Mouse (Mus musculus): ENCODE results near the gene Vamp2. TPM values are rescaled to one million over a fixed set of nuclear protein-coding genes. Genes with fewer than 3 reads are reported as not detected.

Gene Vamp2
- polyA plus RNA-seq, 1 experiment from 2014 or later: 91.1 TPM

DNA sequence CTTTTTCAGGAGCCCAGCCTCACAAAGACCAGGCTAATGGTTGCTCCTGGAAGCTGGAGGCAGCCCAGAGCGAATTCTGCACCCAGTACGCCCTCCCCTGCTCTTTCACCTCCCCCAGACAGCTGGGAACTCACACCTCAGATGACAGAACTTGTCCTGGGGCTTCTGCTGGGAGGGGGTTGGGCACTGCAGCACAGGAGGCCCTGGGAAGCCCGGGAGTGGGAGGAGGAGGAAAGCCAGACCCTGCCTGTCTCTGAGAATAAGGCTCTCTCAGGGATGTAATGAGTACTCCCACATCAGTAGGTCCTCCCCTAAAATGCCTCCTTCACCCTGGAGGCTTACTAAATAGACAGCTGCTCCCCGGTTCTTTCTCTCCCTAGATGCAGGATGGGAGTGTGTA is 1.2 kb upstream of the Vamp2 start:
- Histone ChIP-seq H3K9me3 (replicated peaks; ENCODE audit: control insufficient read depth, low read length) (no peaks in the 10 kb centered on the region), H3K27me3 (ENCODE audit: control insufficient read depth, insufficient read depth, low read length) (no peaks in the 10 kb centered on the region), H3K9ac (ENCODE audit: low read length) (no peak overlapping the region), H3K4me2 (ENCODE audit: low read depth, low read length) (no peak overlapping the region), H3K4me1 (ENCODE audit: control insufficient read depth, insufficient read depth, low read length) (peaks cover 28% of the 10 kb centered on the region), H3K27ac (ENCODE audit: low read length) (peak overlapping the region; percentile 95), H3K4me3 (ENCODE audit: low read length) (no peak overlapping the region), H3K36me3 (ENCODE audit: control insufficient read depth, insufficient read depth) (peaks cover 15% of the 10 kb centered on the region)
- ATAC-seq (replicated peaks; ENCODE audit: extremely low read depth, insufficient read depth, low FRiP score): 0 out of 2 replicates have a peak, but pooled peaks have one; percentile 7
- WGBS: 39% methylated on average over 4 of the region's 4 CpGs

DNA sequence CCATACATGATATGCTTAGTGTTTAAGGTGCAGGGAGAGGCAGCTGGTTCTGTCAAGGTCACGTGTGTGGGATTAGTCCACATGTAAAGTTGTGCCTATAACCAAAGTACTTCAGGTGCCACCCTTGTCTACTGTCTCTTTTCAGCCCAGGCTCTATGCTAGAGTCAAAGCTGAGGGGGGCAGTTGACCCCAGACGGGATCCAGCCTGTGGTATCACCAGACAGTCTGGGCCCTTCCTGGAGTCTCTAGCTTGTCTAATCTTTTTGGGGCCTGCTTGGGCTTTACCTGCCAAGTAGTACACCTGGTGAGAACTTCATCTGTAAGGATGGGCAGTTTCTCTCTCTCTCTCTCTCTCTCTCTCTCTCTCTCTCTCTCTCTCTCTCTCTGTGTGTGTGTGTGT is 693 bp upstream of the Vamp2 start:
- H3K4me3 ChIP-seq (ENCODE audit: low read length): no peak overlapping the region; the same call in 1 of the 2 replicates
- H3K4me2 ChIP-seq (ENCODE audit: low read depth, low read length): peak overlapping the region; percentile 83; the same call in 1 of the 2 replicates
- peak overlapping the region; percentile 95 for H3K27ac ChIP-seq (ENCODE audit: low read length)

DNA sequence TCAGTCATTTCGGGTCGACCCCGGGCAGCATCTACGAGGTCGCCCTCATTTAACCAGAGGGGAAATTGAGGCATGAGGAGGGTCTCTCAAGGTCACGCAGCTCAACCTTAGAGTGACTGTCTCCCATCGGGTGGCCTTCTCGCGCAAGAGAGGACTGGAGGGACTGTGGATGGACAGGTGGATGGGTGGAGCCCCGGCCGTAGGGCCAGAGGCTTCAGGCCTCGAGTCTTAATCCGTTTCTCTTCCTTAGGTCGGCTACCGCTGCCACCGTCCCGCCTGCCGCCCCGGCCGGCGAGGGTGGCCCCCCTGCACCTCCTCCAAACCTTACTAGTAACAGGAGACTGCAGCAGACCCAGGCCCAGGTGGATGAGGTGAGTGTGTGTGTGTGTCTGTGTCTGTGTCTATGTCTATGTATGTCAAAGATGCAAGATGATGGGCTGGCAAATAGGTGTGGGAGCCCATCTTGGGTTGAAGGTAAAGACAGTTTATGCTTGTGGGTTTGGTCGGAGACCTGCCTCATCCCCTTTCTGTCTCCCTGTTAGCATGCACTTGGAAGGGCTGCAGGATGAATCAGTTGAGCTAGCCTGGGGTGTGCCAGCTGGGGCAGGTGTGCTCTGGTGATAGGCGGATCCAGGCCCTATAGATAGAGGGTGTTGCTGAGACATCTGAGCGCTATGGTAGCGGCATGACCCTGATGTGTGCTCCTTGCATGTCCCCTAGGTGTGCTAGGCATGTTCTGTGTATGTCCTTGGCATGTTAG is 746 bp downstream of the Vamp2 start:
- Histone ChIP-seq H3K4me2 (ENCODE audit: low read depth, low read length) (peak overlapping the region; percentile 83), H3K27me3 (ENCODE audit: control insufficient read depth, insufficient read depth, low read length) (no peaks in the 10 kb centered on the region), H3K9ac (ENCODE audit: low read length) (peak overlapping the region; percentile 98), H3K27ac (ENCODE audit: low read length) (peak overlapping the region; percentile 95), H3K36me3 (ENCODE audit: control insufficient read depth, insufficient read depth) (peaks cover 15% of the 10 kb centered on the region), H3K4me1 (ENCODE audit: control insufficient read depth, insufficient read depth, low read length) (peaks cover 28% of the 10 kb centered on the region), H3K9me3 (replicated peaks; ENCODE audit: control insufficient read depth, low read length) (no peaks in the 10 kb centered on the region), H3K4me3 (ENCODE audit: low read length) (peak overlapping the region; percentile 81)
- WGBS: 9% methylated on average over 25 of the region's 25 CpGs
- ATAC-seq (replicated peaks; ENCODE audit: extremely low read depth, insufficient read depth, low FRiP score): peak; percentile 15; the same call in 1 of the 2 replicates

More for the DNA sequence above, 693 bp upstream of the Vamp2 start:
- Histone ChIP-seq H3K27me3 (ENCODE audit: control insufficient read depth, insufficient read depth, low read length) (no peaks in the 10 kb centered on the region), H3K9me3 (replicated peaks; ENCODE audit: control insufficient read depth, low read length) (no peaks in the 10 kb centered on the region), H3K4me1 (ENCODE audit: control insufficient read depth, insufficient read depth, low read length) (peaks cover 28% of the 10 kb centered on the region), H3K36me3 (ENCODE audit: control insufficient read depth, insufficient read depth) (peaks cover 15% of the 10 kb centered on the region), H3K9ac (ENCODE audit: low read length) (no peak overlapping the region)
- no peak for ATAC-seq (replicated peaks; ENCODE audit: extremely low read depth, insufficient read depth, low FRiP score)
- WGBS: 70% methylated on average over 2 of the region's 2 CpGs

DNA sequence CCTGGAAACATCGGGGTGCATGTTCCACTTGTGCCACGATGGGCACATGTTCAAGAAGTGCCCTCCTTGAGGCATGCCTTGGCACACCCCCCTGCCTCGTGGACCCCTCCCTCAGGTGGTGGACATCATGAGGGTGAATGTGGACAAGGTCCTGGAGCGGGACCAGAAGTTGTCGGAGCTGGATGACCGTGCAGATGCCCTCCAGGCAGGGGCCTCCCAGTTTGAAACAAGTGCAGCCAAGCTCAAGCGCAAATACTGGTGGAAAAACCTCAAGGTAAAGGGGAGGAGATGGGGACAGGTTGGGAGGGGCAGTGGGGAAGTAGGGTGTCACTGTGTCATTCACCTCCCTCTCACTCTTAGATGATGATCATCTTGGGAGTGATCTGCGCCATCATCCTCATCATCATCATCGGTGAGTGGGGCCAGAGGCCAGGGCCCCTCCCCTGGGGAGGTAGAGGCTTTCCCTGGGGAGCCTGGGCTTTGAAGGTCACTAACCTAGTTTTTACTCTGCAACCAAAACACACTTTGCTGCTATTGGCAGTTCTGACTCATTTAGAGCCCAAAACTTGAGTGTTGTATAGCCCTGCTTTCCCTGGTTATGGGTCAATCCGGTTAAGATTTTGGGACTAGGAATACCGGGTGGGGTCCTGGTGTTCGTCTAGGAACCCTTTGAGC is 1.5 kb downstream of the Vamp2 start:
- H3K4me1 ChIP-seq (ENCODE audit: control insufficient read depth, insufficient read depth, low read length): peaks cover 33% of the 10 kb centered on the region
- no peaks in the 10 kb centered on the region for H3K9me3 ChIP-seq (replicated peaks; ENCODE audit: control insufficient read depth, low read length)
- peak overlapping the region; percentile 98 for H3K9ac ChIP-seq (ENCODE audit: low read length)
- WGBS: 74% methylated on average over 12 of the region's 12 CpGs
- no peak for ATAC-seq (replicated peaks; ENCODE audit: extremely low read depth, insufficient read depth, low FRiP score)
- peaks cover 15% of the 10 kb centered on the region for H3K36me3 ChIP-seq (ENCODE audit: control insufficient read depth, insufficient read depth)
- peak overlapping the region; percentile 81 for H3K4me3 ChIP-seq (ENCODE audit: low read length)
- no peaks in the 10 kb centered on the region for H3K27me3 ChIP-seq (ENCODE audit: control insufficient read depth, insufficient read depth, low read length)
- peak overlapping the region; percentile 29 for H3K27ac ChIP-seq (ENCODE audit: low read length)
- peak overlapping the region; percentile 83 for H3K4me2 ChIP-seq (ENCODE audit: low read depth, low read length)

DNA sequence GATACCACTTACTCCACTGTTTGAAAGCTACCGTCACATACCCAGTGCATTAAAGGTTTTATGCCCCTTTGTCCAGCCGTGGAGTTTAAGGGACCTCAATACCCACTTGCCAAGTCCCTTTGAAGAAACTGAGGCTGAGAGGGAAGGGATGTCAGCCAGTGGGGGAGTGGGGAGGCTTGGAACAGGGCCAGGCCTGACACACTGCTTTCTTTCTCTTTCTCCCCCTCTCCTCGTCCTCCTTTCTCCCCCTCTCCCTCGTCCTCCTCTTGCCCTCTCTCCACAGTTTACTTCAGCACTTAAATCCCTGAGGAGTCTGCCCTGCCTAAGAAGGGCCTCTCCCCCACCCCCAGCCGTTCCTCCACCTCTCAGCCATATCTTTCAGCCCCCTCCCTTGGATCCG is 2.1 kb downstream of the Vamp2 start:
- Histone ChIP-seq H3K27me3 (ENCODE audit: control insufficient read depth, insufficient read depth, low read length) (no peaks in the 10 kb centered on the region), H3K36me3 (ENCODE audit: control insufficient read depth, insufficient read depth) (peaks cover 15% of the 10 kb centered on the region), H3K9me3 (replicated peaks; ENCODE audit: control insufficient read depth, low read length) (no peaks in the 10 kb centered on the region), H3K4me2 (ENCODE audit: low read depth, low read length) (no peak overlapping the region), H3K9ac (ENCODE audit: low read length) (peak overlapping the region; percentile 98), H3K4me3 (ENCODE audit: low read length) (no peak overlapping the region; the same call in 1 of the 2 replicates), H3K27ac (ENCODE audit: low read length) (no peak overlapping the region), H3K4me1 (ENCODE audit: control insufficient read depth, insufficient read depth, low read length) (peaks cover 33% of the 10 kb centered on the region)
- WGBS: 47% methylated on average over 6 of the region's 6 CpGs
- no peak for ATAC-seq (replicated peaks; ENCODE audit: extremely low read depth, insufficient read depth, low FRiP score)

DNA sequence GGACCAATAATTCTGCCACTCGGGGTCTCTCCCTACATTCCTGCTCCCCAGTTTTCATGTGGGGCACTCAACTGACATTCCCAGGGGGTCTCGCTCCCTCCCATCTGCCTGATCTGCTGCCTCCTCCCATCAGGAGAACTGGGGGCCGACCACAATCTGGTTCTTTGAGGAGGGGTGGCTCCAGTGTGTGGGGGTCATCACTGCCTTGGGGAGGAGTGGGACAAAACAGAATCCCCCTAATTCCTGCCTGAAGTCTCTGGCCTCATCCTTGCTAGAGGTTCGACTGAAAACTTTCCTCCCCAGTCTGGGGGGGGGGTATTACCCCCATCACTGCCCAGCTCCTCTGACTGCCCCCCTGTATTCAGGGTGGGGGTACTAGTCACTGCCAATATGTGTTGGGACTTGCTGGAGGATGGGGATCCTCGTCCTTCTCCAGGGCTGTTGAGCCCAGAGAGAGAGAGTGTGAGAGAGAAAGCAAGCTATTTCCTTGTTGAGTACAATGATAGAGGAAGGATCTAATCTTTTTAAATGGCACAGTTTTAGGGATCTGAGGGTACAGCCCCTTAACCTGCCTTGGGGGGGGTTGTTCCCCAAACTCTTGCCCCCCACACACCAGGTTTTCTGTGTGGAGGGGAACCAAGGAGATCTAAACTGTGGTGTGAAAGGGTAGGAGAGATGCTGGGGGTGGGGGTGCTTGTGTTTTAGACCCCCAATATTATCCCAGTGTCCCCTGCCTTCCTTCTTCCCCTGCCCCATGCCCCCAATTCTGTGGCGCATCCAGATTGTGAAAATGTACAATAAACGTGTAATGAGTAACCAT is 3.5 kb downstream of the Vamp2 start:
- 64% methylated on average over 7 of the region's 7 CpGs for WGBS
- Histone ChIP-seq H3K27me3 (ENCODE audit: control insufficient read depth, insufficient read depth, low read length) (no peaks in the 10 kb centered on the region), H3K4me2 (ENCODE audit: low read depth, low read length) (no peak overlapping the region), H3K4me3 (ENCODE audit: low read length) (no peak overlapping the region), H3K4me1 (ENCODE audit: control insufficient read depth, insufficient read depth, low read length) (peaks cover 33% of the 10 kb centered on the region), H3K27ac (ENCODE audit: low read length) (peak overlapping the region; percentile 58; the same call in 1 of the 2 replicates), H3K9me3 (replicated peaks; ENCODE audit: control insufficient read depth, low read length) (no peaks in the 10 kb centered on the region), H3K36me3 (ENCODE audit: control insufficient read depth, insufficient read depth) (peaks cover 15% of the 10 kb centered on the region), H3K9ac (ENCODE audit: low read length) (0 out of 2 replicates have a peak overlapping the region, but pooled peaks have one; percentile 1)
- no peak for ATAC-seq (replicated peaks; ENCODE audit: extremely low read depth, insufficient read depth, low FRiP score)

DNA sequence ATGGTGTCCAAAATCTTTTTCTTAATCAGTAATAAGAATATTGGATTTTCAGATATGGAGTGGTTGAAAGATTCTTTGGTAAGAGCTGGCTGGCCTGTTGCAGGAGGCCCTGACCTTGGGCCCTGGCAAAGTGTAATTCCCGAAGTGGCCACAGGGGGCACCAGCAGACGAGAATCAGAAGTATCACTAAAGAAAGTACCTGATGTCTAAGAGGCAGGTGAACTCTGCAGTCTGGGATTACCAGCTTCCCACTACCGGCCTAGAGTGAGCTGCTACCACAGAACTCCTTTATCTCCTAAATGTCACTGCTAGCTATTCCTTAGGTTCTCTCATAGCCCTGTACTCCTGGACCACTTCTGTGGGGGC is 4.1 kb downstream of the Vamp2 start:
- H3K27me3 ChIP-seq (ENCODE audit: control insufficient read depth, insufficient read depth, low read length): no peaks in the 10 kb centered on the region
- no peak overlapping the region for H3K9ac ChIP-seq (ENCODE audit: low read length)
- H3K4me3 ChIP-seq (ENCODE audit: low read length): no peak overlapping the region
- H3K36me3 ChIP-seq (ENCODE audit: control insufficient read depth, insufficient read depth): peaks cover 15% of the 10 kb centered on the region
- no peaks in the 10 kb centered on the region for H3K9me3 ChIP-seq (replicated peaks; ENCODE audit: control insufficient read depth, low read length)
- ATAC-seq (replicated peaks; ENCODE audit: extremely low read depth, insufficient read depth, low FRiP score): no peak
- H3K4me1 ChIP-seq (ENCODE audit: control insufficient read depth, insufficient read depth, low read length): peaks cover 28% of the 10 kb centered on the region
- no peak overlapping the region for H3K4me2 ChIP-seq (ENCODE audit: low read depth, low read length)
- 8% methylated on average over 3 of the region's 3 CpGs for WGBS
- peak overlapping the region; percentile 58 for H3K27ac ChIP-seq (ENCODE audit: low read length)

DNA sequence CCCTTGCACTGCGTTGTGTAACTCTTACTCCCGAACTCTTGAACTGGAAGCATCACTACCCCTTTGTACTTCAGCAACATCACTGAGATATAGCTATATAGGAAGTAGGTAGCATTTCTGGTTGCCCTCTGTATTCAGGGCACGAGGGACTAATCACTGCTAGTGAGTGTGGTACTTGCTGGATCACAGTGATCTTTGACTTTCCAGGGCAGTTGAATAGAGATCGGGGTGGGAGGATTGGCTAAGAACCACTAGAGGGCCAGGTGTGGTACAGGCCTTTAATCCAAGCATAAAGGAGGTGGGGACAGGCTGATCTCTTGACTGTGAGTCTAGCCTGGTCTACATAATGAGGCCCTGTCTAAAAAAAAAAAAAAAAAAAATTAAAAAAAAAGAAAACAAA is 4.6 kb downstream of the Vamp2 start:
- ATAC-seq (replicated peaks; ENCODE audit: extremely low read depth, insufficient read depth, low FRiP score): no peak
- Histone ChIP-seq H3K9me3 (replicated peaks; ENCODE audit: control insufficient read depth, low read length) (no peaks in the 10 kb centered on the region), H3K4me2 (ENCODE audit: low read depth, low read length) (no peak overlapping the region), H3K27ac (ENCODE audit: low read length) (peak overlapping the region; percentile 39), H3K9ac (ENCODE audit: low read length) (no peak overlapping the region), H3K27me3 (ENCODE audit: control insufficient read depth, insufficient read depth, low read length) (no peaks in the 10 kb centered on the region), H3K4me3 (ENCODE audit: low read length) (no peak overlapping the region), H3K36me3 (ENCODE audit: control insufficient read depth, insufficient read depth) (peaks cover 15% of the 10 kb centered on the region), H3K4me1 (ENCODE audit: control insufficient read depth, insufficient read depth, low read length) (peaks cover 29% of the 10 kb centered on the region)
- whole genome bisulfite sequencing: 84% methylated on average over 4 of the region's 4 CpGs
